Mouse (Mus musculus) cerebellum, postnatal 4 days (tissue): ENCODE measurements around the gene Etv3.
"Not testable (repeated sequence)": the region's sequence is repeated elsewhere in the genome, so short reads cannot be mapped to it uniquely, and the experiment has no call there.

ENCODE experiments used
- DNase-seq, 2 experiments: peaks; one replicate each; pipeline ENCODE4 v3.0.0; 2022; ENCODE audit warnings: low spot score in 2 of 2, mixed read lengths in 1 of 2

Gene Etv3

DNA sequence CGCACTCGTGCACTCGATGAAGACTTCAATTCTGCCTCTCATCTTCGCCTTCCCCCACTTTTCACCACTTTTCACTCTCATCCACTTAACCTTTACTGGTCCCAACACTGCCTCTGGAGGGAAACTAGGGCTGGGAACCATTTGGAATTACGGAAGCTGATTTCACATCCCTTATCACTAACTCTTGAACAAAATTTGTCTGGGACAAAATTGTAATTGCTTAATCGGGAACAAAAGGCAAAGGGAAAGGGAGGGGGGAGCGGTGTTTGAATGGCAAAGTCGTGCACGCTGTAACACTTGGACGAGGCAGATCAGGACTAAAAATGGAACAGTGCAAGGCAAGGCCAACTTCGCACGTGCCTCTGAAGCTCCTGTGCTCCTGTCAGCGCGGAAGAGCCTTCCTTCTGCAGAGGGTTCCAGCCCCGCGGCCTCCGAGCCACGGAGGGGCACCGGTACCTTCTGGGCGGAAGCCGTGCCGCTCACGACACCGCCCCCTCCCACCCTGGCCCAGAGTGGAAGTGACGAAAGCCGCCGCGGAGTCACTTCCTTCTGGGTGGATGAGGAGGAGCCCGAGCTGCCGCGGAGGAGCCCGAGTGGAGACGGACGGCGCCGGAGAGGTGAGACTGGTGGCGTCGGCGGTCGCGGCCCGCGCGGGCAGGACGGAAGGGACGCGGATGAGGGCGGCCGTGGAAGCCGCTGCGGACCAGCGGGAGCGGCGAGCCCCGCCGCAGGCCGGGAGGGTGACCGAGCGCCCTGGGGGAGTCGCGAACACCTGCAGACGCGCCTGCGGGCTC is at the start of gene Etv3:
Etv3 (plus strand) TSS at position 365 of the 794 bp plus-strand sequence.
- peak; percentile 85 to 90 for DNase-seq

DNA sequence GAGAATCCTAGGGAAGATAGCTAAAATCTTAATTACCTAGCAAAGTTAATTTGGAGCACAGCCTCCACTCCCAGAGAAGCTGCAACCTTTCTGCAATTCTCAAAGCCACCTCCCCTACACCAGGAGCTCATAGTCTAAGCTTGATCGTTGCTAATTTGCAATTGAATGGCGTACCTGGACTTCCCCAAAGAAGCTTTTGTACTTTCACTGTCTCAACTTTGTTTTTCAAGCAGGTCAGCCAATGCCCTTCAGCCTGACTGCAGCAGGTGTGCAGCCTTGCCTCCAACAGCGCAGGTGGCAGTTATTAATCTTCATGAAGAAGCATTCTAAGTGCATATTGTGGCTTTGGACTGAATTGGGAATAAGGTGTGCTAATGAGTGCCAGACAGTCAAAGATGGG is 47.3 kb upstream of the Etv3 start:
- not testable (repeated sequence) for DNase-seq

DNA sequence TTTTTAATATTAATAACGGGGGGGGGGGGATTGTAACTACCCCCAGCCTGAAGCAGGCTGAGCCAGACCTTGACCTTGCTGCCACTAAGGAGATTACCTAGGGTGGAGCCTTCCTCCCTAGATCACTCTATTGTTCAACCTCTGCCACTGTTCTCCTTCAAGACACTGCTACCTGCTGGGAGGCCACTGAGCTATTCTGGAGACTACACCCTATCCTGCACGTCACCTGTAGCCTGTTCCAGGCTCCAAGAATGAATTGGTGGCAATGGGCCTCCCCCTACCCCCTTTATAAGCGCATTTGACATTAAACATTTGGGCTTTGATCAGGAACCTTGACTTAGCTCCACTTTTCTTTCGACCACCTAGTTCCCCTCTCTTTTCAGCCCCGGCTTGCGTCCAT is 46.6 kb upstream of the Etv3 start:
- not testable (repeated sequence) for DNase-seq

DNA sequence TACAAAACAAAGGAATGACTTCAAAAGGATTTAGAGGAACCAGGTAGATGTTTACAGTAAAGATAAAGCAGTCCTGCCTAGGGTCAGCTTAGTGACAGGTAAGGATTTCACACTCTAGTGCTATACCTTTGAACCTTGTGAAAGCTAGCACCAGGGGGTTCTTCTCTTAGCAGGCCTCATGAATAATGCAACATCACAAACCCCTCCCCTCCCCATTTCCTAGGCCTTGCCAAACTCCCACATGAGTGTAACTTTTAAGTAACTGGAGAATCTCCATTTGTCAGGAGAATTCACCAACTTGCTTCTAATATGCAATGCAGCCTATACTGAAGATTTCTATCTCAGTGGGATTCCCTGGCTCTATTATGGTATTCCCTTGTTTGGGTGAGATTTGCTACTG is 46.0 kb upstream of the Etv3 start:
- DNase-seq: not testable (repeated sequence)

DNA sequence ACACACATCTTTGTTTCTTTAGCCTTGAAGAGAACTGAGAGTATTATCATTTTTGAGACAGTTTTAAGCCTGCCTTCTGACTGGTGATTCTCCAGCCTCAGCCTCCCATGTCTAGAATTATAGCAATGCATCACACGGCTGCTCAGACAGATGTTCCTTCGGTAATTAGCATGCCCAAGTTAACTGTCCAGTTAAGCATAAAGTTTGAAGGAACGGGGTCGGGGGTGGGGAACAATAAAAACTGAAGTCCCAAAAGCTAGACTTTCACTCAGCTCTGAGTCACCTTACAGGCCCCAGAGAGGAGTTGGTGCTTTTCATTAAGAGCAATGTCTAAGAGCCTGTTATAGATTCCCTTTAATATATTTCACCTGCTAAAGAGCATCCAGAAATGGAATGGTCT is 37.8 kb upstream of the Etv3 start:
- DNase-seq: no peak

DNA sequence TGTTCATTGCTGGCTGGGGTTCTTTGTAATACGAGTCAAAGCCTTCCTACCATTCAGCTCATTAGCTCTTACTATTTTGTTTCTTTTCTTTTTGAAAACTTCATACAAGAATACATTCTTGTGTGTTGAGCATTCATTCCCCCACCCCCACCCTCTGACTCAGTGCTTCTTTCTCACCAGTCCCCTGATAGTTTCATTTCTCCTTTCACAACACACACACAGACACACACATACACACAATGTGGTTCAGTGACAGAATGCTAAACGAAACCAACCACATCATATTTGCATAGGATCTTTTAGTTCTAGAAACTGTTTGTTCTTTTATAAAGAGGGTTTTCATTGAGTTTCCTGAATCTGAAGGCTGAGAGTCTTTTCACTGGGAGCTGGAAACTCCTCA is 37.3 kb upstream of the Etv3 start:
- DNase-seq: no peak

DNA sequence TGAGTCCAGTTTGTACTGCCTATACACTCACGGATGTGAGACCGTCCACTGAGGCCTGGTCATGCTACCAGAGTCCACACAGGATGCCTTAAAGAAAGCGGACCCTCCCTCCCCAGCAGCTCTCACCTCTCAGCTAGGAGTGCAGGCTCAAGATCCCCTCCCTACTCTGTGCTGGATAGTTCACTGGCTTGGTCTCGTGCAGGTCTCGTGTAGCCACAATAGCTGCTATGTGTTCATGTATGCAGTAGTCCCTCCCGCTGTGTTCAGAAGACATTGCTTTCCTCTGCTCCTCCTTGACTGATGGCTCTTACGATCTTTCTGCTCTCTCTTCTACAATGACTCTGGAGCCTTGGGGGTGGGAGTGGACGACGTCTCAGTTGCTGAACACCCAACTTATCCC is 26.9 kb upstream of the Etv3 start:
- DNase-seq: no peak

DNA sequence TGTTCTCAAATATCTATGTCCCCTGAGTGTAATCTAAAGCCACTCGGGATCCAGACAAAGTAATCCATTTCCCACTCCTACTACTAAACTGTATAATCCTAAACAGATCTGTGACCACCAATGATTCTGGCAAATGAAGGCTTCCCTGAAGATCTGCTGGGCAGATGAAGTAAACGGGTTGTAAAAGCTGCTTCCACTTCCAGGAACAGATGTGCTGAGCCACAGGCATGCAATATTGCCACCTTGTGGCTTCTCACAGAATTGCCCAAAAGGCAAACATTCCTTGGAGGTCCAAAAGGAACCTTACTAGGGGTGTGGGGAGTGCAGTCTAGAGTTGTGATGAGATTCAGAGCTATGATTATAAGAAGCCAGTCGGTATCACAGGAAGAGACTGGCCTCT is 26.1 kb upstream of the Etv3 start:
- DNase-seq: peak; percentile 71 to 80

DNA sequence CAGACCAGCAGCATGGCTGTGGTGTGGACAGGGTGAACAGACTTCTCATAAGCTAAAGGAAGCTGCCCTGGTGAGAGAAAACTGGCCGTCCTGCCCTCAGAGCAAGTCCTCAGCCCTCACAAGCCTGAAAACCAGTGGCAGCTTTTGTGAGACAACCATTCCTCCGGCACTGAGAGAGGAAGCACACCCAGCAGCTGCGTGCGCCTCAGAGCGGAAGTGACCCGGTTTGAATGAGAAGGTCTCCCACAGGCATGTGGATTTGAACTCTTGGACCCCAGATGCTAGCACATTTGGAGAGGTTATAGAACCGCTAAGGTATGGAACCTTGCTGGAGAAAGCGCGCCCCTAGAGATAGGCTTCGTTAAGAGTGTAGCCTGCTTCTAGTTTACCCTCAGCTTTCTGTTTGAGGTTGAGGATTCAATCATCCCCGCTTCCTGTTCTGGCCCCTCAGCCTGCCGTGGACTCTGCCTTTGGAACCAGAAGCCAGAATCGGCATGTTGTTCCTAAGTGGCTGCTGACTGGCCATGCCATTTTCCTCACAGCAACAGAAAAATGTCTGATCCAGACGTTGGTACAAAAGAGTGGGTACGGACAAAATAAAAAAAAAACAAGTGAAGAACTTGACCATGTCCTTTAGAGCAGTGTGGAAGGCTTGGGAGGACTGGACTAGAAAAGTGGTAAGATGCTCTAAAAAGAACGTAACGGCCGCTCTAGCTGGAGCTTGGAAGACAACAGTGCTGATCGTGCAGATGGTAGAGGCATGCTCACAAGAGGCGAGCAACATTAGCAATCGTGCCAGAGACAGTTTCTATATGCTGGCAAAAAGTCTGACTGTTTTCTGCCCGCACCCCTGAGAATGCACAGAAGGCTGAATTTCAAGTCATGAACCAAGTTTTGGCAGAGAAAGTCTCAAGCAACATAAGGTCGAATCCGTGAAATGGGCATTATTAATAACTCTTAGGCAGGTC is 24.8 kb upstream of the Etv3 start:
- no peak for DNase-seq

DNA sequence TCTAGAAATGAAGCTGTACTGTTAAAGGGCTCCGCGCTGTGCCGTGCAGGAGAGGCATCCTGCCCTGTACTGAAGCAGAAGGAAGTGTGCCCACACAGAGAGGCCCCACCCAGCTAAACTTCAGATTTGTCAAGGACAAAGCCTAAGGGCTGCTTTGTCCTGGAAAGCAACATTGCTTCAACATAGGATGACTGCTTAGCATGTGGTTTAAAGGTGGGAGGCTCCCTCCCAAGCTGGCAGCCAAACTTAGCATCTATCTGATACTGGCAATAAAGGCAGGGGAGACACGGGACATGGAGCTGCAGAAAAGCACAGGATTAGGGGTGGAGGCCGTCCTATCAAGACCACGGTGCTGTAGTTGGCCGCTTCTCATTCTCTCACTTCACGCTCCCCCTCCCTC is 24.1 kb upstream of the Etv3 start:
- no peak for DNase-seq

DNA sequence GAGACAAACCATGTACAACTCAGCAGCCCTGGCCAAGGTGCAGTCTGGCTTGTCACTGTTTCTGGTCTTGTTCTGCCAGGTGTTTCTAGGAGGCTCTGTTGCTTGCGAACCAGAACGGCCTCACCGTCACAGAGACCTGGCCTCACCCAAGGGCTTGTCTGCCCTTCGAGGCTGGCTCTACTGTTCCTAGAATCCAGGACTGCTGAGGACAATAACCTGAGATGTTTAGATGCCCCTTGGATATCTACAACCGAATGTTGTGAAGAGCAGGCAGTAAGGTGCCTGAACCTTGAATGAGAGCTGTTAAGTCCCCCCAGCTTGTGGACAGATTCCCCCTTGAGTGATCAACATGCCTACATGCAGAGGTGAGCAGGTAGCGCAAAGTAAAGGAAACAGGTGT is 22.4 kb upstream of the Etv3 start:
- no peak for DNase-seq

DNA sequence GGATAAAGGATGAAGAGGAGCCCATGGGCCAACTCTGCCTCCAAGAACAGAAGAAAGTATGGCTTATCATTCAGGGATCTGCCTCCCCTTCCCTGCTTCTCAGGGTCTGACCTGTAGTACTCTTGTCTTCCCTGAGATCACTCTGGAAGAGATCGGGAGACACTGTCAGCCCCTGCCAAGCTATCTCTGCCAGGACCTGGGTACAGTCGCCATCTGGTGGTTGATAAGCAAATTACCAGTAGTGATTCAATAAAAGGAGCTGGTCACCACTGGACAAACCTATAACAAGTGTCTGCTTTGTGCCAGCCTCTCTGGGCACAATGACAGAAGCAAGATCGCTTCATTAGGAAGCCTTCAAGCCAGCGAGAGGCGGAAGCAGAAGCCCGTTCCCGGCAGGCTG is 20.9 kb upstream of the Etv3 start:
- peak in 1 of 2 experiments; percentile 46 for DNase-seq

DNA sequence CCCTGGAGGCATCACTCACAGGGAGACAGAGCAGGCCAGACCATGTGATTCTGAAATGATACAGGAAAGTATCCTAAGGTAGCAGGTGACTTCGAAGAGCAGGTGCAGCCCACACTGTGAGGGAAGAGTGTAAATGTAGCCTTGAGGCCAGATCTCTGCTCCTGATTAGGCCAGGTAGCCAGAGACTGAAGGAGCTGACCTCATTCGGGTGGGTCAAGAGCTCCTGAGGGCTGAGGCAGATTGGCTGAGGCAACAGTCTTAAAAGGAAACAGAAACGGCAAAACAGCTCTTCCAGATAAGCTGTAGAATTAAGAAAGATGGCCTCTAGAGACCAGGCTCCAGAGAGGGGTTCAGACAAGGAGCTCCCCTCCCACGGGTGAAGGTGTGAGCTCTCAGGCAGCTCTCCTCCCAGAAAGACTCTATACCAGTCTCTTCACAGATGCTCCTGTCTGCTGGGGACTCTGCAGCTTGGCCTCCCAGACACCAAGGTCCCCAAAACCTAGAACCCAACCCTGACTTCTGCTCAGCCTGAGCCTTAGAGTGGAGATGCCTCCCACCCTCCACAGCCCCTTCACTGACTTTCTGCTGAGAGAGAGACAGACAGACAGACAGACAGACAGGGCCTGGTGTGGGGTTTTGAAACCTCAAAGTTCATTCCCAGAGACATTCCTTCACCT is 20.3 kb upstream of the Etv3 start:
- no peak for DNase-seq

DNA sequence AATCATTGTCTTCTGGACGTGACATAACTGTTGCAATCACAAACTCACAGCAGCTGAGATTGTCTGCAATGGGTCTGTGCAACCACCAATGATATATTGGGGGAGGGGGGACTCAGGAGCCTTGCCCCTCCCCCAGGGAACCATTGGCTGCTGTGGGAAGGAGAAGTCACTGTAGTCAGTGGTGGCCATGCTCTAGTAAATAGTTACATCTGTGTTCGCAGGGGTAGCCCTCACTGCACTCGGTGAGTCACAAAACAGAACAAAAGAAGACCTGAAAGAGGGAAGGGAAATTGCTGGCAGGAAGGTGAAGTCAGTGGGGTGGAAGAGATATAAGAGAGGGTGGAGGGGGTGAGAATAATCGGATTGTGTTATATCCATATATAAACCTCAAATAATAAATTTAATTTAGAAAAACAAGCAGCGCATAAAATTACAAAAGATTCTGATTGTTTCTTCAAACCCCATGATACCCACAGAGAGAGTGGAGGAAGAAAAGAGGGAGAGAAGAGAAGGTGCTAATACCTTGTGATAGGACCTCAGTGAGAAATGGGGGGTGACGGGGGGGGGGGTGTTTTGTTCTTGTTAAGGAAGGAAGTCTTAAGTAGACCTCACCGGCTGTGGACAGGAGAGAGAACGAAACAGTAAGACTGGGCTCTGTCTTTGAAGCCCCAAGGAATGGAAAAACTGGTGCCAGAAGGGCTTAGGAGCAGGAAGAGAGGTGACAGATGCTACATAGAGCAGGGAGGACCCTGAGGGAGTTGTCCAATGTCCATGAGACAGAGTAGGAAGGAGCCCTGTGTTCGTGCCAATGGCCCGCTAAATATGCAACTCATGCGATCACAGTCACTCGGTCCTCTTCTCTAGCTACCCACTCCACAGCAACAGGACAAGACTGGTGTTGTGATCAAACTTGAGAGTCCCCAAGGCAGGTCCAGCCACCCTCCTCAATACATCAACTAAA is 18.5 kb upstream of the Etv3 start:
- no peak for DNase-seq

DNA sequence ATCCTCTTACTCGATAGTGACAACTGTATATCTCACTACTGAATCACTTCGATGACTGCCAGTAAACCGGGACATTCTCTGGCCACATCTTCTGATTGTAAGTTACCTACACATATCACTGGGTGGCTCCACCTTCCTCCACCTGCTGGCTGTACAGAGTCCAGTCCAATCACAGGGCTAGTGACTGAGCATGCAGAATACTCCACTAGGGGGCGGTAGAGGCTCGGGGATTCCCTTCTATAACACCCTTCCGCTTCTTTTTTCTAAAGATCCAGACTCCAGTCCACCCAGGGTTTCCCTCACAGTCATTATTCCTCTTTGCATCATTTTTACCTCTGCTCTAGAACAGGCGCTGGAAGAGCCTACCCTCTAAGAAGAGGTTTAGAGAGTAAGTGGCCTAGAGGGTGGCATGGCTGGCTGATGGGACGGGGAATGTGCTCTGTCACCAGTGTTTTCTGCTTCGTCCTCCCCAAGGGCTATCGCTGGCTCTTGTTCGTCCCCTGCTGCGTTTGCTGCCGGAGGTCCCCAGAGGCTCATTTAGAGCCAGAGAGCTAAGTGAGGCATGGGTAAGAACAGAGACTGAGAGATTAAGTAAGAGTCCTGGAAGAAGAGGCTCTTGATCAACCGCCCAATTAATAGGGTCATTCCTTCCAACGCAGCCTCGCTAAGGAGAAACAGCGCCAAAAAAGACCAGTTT is 16.9 kb upstream of the Etv3 start:
- peak; percentile 47 to 83 for DNase-seq

DNA sequence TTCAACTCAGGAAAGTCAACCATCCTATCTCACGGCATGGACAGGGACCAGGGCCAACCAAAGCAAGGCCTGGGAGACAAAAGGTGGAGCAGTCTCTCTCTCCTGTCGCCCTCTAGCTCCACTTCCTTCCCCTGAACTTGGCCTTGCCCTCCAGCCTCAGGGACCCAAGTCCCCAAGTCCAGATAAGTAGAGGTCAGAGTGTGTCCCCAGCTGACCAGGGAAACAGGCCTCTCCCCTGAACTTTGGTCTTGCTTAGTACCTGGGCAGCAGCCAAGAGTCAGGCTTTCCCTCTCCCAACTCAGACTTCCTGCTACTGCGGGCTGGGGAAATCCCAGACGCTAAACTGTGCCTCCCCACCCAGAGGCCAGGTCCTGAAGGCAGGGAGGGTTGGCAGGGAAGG is 16.1 kb upstream of the Etv3 start:
- DNase-seq: no peak

DNA sequence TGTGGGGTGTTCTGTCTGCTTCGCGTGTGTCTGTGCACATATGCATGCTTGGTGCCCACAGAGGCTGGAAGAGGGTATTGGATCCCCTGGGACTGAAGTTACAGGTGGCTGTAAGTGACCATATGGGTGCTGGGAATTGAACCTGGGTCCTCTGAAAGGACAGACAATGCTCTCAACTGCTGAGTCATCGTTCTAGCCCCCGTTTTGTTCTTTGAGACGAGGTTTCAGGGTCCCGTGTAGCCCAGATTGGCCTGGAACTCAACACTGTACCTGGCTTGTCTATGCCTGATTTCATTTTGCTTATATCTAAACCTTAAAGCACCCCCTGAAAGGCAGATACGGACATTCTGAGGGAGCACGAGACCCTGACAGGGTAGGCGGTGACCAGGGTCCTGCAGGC is 14.4 kb upstream of the Etv3 start:
- no peak for DNase-seq

DNA sequence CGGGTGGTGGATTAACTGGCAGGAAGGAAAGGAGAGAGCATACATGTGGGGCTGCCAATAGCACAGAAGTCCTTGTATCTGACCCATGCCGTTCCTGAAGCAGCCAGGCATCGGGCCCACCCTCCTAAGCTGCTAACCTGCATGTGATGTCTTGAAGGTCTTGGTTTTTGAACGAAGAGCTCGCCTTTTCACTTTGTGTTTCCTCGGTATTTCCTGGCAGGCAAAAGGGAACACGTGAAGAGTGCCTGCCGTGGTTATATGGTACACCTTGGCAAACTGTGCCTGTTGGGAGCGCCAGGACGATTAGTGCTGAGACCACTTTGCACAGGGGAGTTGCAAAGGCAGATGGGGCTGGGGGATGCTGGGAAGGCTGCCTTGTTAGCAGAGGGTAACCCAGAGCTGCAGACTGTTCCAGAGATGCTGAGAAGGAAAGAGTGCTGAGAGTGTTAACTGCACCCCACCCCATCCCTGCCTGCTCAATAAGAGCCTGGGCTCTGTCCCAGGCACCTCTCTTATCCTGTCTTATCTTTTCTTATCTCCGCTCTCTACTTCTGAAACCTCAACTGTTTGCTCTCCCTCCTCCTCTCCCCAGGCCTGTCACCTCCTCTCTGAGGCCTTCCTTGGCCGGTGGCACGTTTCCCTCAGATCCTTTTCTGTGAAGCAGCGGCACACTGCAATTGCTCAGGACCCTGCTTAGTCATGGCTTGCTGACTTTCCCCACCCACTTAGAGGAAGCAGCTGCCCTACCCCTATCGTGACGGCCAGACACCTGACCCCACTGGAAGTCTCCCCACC is 13.0 kb upstream of the Etv3 start:
- no peak for DNase-seq

DNA sequence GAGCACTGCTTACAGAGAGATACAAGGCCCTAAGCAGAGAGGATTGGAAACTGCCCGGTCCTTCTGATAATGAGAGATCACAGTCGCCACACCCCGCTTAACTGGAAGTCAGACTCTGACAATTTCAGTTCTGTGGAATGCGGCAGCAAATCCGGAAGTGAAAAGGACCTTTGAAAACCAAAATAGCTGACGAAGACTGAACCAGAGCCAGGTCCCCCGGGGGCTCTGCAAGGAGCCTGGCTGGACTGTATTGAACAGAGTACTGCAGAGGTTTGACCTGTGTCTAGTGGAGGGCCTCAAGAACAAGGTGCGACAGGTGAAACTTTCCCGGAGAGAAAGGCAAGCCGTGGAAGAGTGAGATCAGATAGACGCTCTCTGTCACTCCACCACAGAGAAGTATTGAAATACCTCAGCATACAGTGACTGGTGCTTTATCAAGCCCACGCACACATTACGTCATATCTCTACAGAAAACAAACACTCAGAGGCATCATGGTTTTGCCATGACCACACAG is 9.6 kb upstream of the Etv3 start:
- DNase-seq: no peak
